Mouse (Mus musculus): Measurements from ENCODE around the gene Cyth1. TPM values are rescaled to one million over a fixed set of nuclear protein-coding genes. Genes with fewer than 3 reads are reported as not detected.

Gene Cyth1
- polyA plus RNA-seq, 1 experiment from 2014 or later: 13.1 TPM

DNA sequence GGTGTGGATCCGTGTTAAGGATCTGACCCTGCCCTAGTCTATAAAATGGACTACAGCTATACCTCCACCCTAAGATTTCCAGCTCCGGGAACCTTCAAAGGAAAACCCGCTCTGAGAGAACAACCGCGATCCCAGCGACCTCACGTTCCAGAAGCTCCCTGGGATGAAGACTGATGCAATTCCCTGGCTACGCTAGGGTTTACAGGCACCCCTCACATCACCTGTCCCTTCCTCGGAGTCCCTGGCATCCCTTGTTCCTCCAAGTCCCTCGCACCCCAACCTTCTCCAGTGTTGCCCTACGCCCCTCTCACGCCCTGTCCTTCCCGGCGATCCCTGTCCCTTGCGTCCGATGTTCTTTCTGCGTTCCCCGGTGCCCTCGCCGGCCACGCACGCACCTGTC is 41.2 kb upstream of the Cyth1 start:
- Histone ChIP-seq H3K4me1 (replicated peaks; ENCODE audit: control insufficient read depth, insufficient read depth) (0 out of 2 replicates have a peak, but pooled peaks cover 4% of the 10 kb centered on the region), H3K9me3 (ENCODE audit: control insufficient read depth, low read length) (no peaks in the 10 kb centered on the region), H3K4me2 (replicated peaks; ENCODE audit: low read depth) (peak overlapping the region; percentile 56), H3K27ac (replicated peaks) (peak overlapping the region; percentile 88), H3K4me3 (ENCODE audit: low read depth, low read length) (peak overlapping the region; percentile 82), H3K9ac (ENCODE audit: low read length) (peak overlapping the region; percentile 82), H3K36me3 (ENCODE audit: control insufficient read depth, insufficient read depth, low read length) (peaks cover 12% of the 10 kb centered on the region), H3K27me3 (ENCODE audit: control insufficient read depth, insufficient read depth, low read length) (no peaks in the 10 kb centered on the region)
- ATAC-seq (ENCODE audit: low FRiP score, low TSS enrichment) (no peak), DNase-seq (ENCODE audit: low spot score) (no peak)
- TF ChIP-seq CTCF (IDR thresholded peaks at IDR 0.05; ENCODE audit: low read depth) (no peak), EP300 (optimal IDR thresholded peaks at IDR 0.05) (no peak)
- under 1% methylated on average over 22 of the region's 22 CpGs for WGBS

GRCm38 (mm10) chr11:118289037-118289511 is 40.7 kb upstream of the Cyth1 start:
- peak; percentile 34 for DNase-seq (ENCODE audit: low spot score)
- H3K27ac ChIP-seq (replicated peaks): peak overlapping the region; percentile 88
- H3K9me3 ChIP-seq (ENCODE audit: control insufficient read depth, low read length): no peaks in the 10 kb centered on the region

GRCm38 (mm10) chr11:118287573-118287972 is 39.2 kb upstream of the Cyth1 start:
- H3K36me3 ChIP-seq (ENCODE audit: control insufficient read depth, insufficient read depth, low read length): peaks cover 21% of the 10 kb centered on the region
- H3K27ac ChIP-seq (replicated peaks): no peak overlapping the region
- DNase-seq (ENCODE audit: low spot score) (no peak), ATAC-seq (ENCODE audit: low FRiP score, low TSS enrichment) (no peak)
- H3K4me1 ChIP-seq (replicated peaks; ENCODE audit: control insufficient read depth, insufficient read depth): 0 out of 2 replicates have a peak, but pooled peaks cover 4% of the 10 kb centered on the region
- no peak overlapping the region for H3K9ac ChIP-seq (ENCODE audit: low read length)
- TF ChIP-seq CTCF (IDR thresholded peaks at IDR 0.05; ENCODE audit: low read depth) (no peak), EP300 (optimal IDR thresholded peaks at IDR 0.05) (no peak)
- H3K4me3 ChIP-seq (ENCODE audit: low read depth, low read length): no peak overlapping the region
- no peaks in the 10 kb centered on the region for H3K9me3 ChIP-seq (ENCODE audit: control insufficient read depth, low read length)
- no peak overlapping the region for H3K4me2 ChIP-seq (replicated peaks; ENCODE audit: low read depth)
- 96% methylated on average over 9 of the region's 9 CpGs for WGBS
- no peaks in the 10 kb centered on the region for H3K27me3 ChIP-seq (ENCODE audit: control insufficient read depth, insufficient read depth, low read length)

More at GRCm38 (mm10) chr11:118289037-118289511, 40.7 kb upstream of the Cyth1 start:
- Histone ChIP-seq H3K4me1 (replicated peaks; ENCODE audit: control insufficient read depth, insufficient read depth) (0 out of 2 replicates have a peak, but pooled peaks cover 4% of the 10 kb centered on the region), H3K4me2 (replicated peaks; ENCODE audit: low read depth) (peak overlapping the region; percentile 56), H3K27me3 (ENCODE audit: control insufficient read depth, insufficient read depth, low read length) (no peaks in the 10 kb centered on the region), H3K9ac (ENCODE audit: low read length) (peak overlapping the region; percentile 82), H3K36me3 (ENCODE audit: control insufficient read depth, insufficient read depth, low read length) (peaks cover 14% of the 10 kb centered on the region), H3K4me3 (ENCODE audit: low read depth, low read length) (peak overlapping the region; percentile 82)
- ATAC-seq (ENCODE audit: low FRiP score, low TSS enrichment): no peak
- no peak for TF ChIP-seq CTCF (IDR thresholded peaks at IDR 0.05; ENCODE audit: low read depth)
- no peak for TF ChIP-seq EP300 (optimal IDR thresholded peaks at IDR 0.05)
- WGBS: 1% methylated on average over 16 of the region's 16 CpGs

GRCm38 (mm10) chr11:118286434-118286833 is 38.0 kb upstream of the Cyth1 start:
- Histone ChIP-seq H3K27me3 (ENCODE audit: control insufficient read depth, insufficient read depth, low read length) (no peaks in the 10 kb centered on the region), H3K27ac (replicated peaks) (no peak overlapping the region), H3K4me1 (replicated peaks; ENCODE audit: control insufficient read depth, insufficient read depth) (0 out of 2 replicates have a peak, but pooled peaks cover 4% of the 10 kb centered on the region), H3K4me2 (replicated peaks; ENCODE audit: low read depth) (no peak overlapping the region), H3K9ac (ENCODE audit: low read length) (no peak overlapping the region), H3K4me3 (ENCODE audit: low read depth, low read length) (no peak overlapping the region), H3K36me3 (ENCODE audit: control insufficient read depth, insufficient read depth, low read length) (peaks cover 24% of the 10 kb centered on the region), H3K9me3 (ENCODE audit: control insufficient read depth, low read length) (no peaks in the 10 kb centered on the region)
- 56% methylated on average over 9 of the region's 9 CpGs for WGBS
- ATAC-seq (ENCODE audit: low FRiP score, low TSS enrichment) (no peak), DNase-seq (ENCODE audit: low spot score) (peak; percentile 52)
- TF ChIP-seq CTCF (IDR thresholded peaks at IDR 0.05; ENCODE audit: low read depth) (no peak), EP300 (optimal IDR thresholded peaks at IDR 0.05) (no peak)

DNA sequence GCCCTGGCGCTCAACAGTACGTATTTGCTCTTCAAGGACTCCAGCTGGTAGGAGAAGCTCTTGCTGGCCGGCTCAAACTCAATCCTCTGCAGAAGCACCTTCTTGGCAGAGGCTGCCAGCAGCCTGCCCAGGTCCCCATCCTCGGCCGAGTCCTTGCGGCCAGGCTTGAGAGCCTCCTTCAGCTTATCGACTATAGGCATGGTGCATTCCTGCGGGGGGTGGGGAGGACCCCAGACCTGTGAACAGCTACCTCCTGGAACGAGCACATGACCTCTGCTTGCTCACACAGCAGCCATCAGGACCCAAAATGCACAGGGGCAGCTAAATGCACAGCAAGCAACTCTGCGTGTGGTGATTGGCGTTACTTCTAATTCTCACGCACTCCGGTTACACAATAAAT is 37.4 kb upstream of the Cyth1 start:
- H3K27me3 ChIP-seq (ENCODE audit: control insufficient read depth, insufficient read depth, low read length): no peaks in the 10 kb centered on the region
- 85% methylated on average over 13 of the region's 13 CpGs for WGBS
- H3K9me3 ChIP-seq (ENCODE audit: control insufficient read depth, low read length): no peaks in the 10 kb centered on the region
- TF ChIP-seq CTCF (IDR thresholded peaks at IDR 0.05; ENCODE audit: low read depth) (no peak), EP300 (optimal IDR thresholded peaks at IDR 0.05) (no peak)
- DNase-seq (ENCODE audit: low spot score): no peak
- no peak overlapping the region for H3K4me3 ChIP-seq (ENCODE audit: low read depth, low read length)
- H3K4me2 ChIP-seq (replicated peaks; ENCODE audit: low read depth): no peak overlapping the region
- no peak overlapping the region for H3K9ac ChIP-seq (ENCODE audit: low read length)
- H3K36me3 ChIP-seq (ENCODE audit: control insufficient read depth, insufficient read depth, low read length): peaks cover 24% of the 10 kb centered on the region
- no peak for ATAC-seq (ENCODE audit: low FRiP score, low TSS enrichment)
- H3K4me1 ChIP-seq (replicated peaks; ENCODE audit: control insufficient read depth, insufficient read depth): 0 out of 2 replicates have a peak, but pooled peaks cover 4% of the 10 kb centered on the region
- H3K27ac ChIP-seq (replicated peaks): no peak overlapping the region

DNA sequence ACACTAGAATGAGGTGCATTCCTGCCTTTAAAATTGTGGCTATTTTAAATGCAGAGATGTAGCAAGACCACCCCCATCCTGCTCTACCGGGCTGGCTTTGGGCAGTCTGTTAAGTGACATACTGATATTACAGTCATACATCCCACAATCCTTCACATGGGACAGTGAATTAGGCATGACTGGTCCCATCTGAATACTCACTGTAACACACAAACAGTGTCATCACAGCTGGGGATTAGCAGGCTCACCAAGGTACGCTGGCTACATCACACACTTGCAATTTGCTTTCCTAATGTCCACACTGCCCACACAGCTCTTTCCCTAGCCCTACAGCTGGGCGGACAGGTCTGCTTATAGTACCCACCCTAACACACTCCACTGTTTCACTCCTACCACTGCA is 31.8 kb upstream of the Cyth1 start:
- WGBS: 87% methylated on average over 3 of the region's 3 CpGs
- no peaks in the 10 kb centered on the region for H3K9me3 ChIP-seq (ENCODE audit: control insufficient read depth, low read length)
- no peaks in the 10 kb centered on the region for H3K27me3 ChIP-seq (ENCODE audit: control insufficient read depth, insufficient read depth, low read length)
- no peak for ATAC-seq (ENCODE audit: low FRiP score, low TSS enrichment)
- no peak overlapping the region for H3K4me2 ChIP-seq (replicated peaks; ENCODE audit: low read depth)
- H3K27ac ChIP-seq (replicated peaks): no peak overlapping the region
- no peak for TF ChIP-seq EP300 (optimal IDR thresholded peaks at IDR 0.05)
- no peak for TF ChIP-seq CTCF (IDR thresholded peaks at IDR 0.05; ENCODE audit: low read depth)
- DNase-seq (ENCODE audit: low spot score): no peak
- H3K9ac ChIP-seq (ENCODE audit: low read length): no peak overlapping the region
- no peak overlapping the region for H3K4me3 ChIP-seq (ENCODE audit: low read depth, low read length)
- H3K4me1 ChIP-seq (replicated peaks; ENCODE audit: control insufficient read depth, insufficient read depth): no peaks in the 10 kb centered on the region
- peaks cover 51% of the 10 kb centered on the region for H3K36me3 ChIP-seq (ENCODE audit: control insufficient read depth, insufficient read depth, low read length)
